Mouse (Mus musculus) pancreas, adult 10 weeks (tissue): ENCODE results near the gene Reep1. TPM values are rescaled to one million over a fixed set of nuclear protein-coding genes. Genes with fewer than 3 reads are reported as not detected.

Experiments
- polyA plus RNA-seq: library from polyadenylated mRNA; stranded (reverse); fragments of 350-450 nt; fragmentation: Illumina TruSeq; extraction: RNeasy Lipid Tissue Mini Kit (QIAGEN cat#74804); gene quantifications from one replicate; pipeline ENCODE4 v1.2.3, GENCODE M21; 2015; ENCODE audit warnings: low read depth, low replicate concordance; ENCODE audit not compliant: insufficient read depth

Reep1 gene
- 0.87 TPM for polyA plus RNA-seq

GRCm38 (mm10) chr6:71707511-71708501, at the start of gene Reep1:
Gene Reep1 (plus strand): TSS chr6:71707561.

GRCm38 (mm10) chr6:71826869-71827268, 119.5 kb downstream of the Reep1 start, which contains the start of gene Mrpl35:
Gene Mrpl35 (minus strand): TSS chr6:71826969.

GRCm38 (mm10) chr6:71830690-71831580, 123.6 kb downstream of the Reep1 start, which contains the start of gene Immt:
Gene Immt (plus strand): TSS chr6:71831331.

Other genes with a start within 250 kb of the Reep1 start
- gene Rnf103, start 213.7 kb upstream of the Reep1 start, polyA plus RNA-seq, result 6.2 TPM
- gene Chmp3, start 163.8 kb upstream of the Reep1 start, polyA plus RNA-seq, result 22.5 TPM
- 10.1 TPM for gene Kdm3a, start 74.6 kb upstream of the Reep1 start, polyA plus RNA-seq
- gene Mrpl35, start 119.4 kb downstream of the Reep1 start, polyA plus RNA-seq, result 2.1 TPM
- 25.9 TPM for gene Immt, start 123.8 kb downstream of the Reep1 start, polyA plus RNA-seq
- gene Ptcd3, start 201.2 kb downstream of the Reep1 start, polyA plus RNA-seq, result 21.3 TPM
- gene Polr1a, start 201.5 kb downstream of the Reep1 start, polyA plus RNA-seq, result 5.5 TPM